9 mouse cellular contexts compared by ENCODE assay signal in the genomic region with DNA sequence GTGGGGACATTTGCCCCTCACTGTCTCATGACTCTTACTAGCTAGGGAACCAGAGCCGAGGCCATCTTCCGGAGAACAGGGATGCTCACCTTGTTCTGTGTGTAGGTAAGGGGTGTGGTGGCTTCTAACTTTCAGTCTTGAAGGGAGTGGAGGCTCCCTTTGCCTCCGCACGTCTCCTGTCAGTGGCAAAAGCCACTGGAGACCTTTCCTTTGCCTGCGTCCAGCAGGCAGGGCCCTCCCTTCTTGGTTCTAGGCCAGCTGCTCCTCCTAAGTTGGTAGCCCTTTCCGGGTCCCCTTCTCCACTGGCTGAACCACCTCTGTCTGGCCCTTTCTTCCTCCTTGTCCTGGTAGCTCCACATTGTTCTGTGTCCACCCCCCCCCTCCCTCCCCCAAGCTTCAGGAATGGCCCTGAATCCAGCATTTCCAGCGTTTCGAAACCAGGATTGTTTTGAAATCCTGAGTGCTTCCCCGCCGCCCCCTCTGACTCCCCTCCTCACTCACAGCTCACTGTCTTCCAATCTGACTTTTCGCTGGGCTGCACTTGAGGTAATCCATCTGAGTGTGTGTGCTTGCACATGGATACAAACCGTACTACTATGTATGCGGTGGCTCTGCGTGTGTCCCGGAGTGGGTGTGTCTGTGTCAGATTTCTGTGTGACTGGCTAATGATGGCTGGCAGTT. TPM values are rescaled to one million over a fixed set of nuclear protein-coding genes. Genes with fewer than 3 reads are reported as not detected.
A peak's percentile ranks its signal among the peaks of the same experiment; 100 is the strongest.
DNase-seq lines count a peak whose midpoint lies in the region; ATAC-seq lines count a peak whose summit lies in the region.
"Had no signal": no experiment of that assay in that cellular context is flagged by ENCODE, and none has a peak within 500 bp of the region (broad histone marks: within the 10 kb centered on the region; RNA-seq: fewer than 3 reads in every experiment).

No protein-coding gene starts in this region.

- peak overlapping the region; percentile 64 for H3K4me3 ChIP-seq in brown adipose tissue, adult 24 weeks (ENCODE audit: insufficient read depth, low read depth, low read length)
- H3K4me3 ChIP-seq in lung, embryonic 15.5 days: peak overlapping the region; percentile 96

- peak; percentile 98 for DNase-seq in heart, adult 11 months
- no peak for DNase-seq in heart, adult 8-10 months (ENCODE audit: low spot score)
- peak; percentile 61 to 72 for DNase-seq in heart, adult 9 months (ENCODE audit: low spot score in 2 of 2)
- DNase-seq in kidney, adult 9 months: peak; percentile 73
- DNase-seq in urinary bladder, postnatal 36 days (ENCODE audit: low spot score in 2 of 2): peak; percentile 35 to 67
- DNase-seq in frontal cortex, postnatal 36 days (ENCODE audit: low spot score in 2 of 2): no peak

- peak overlapping the region; percentile 96 for H3K27ac ChIP-seq in brown adipose tissue, adult 24 weeks (replicated peaks; ENCODE audit: low read depth, low read length)
- H3K27ac ChIP-seq in lung, embryonic 15.5 days: peak overlapping the region; percentile 95

- H3K4me2 ChIP-seq in lung, embryonic 15.5 days: peak overlapping the region; percentile 81

- ATAC-seq in lung, embryonic 15.5 days (ENCODE audit: borderline replicate concordance, extremely low read depth, low FRiP score, low TSS enrichment): peak; percentile 4; the same call in 1 of the 2 replicates

- H3K27me3 ChIP-seq in lung, embryonic 15.5 days: no peaks in the 10 kb centered on the region

- peak overlapping the region; percentile 99 for H3K9ac ChIP-seq in lung, embryonic 15.5 days

- H3K36me3 ChIP-seq in lung, embryonic 15.5 days: 0 out of 2 replicates have a peak, but pooled peaks cover 4% of the 10 kb centered on the region

- no peaks in the 10 kb centered on the region for H3K9me3 ChIP-seq in lung, embryonic 15.5 days

- H3K4me1 ChIP-seq in brown adipose tissue, adult 24 weeks (ENCODE audit: control insufficient read depth, insufficient read depth, insufficient read length, low read length): peaks cover 34% of the 10 kb centered on the region
- H3K4me1 ChIP-seq in lung, embryonic 15.5 days: peaks cover 83% of the 10 kb centered on the region

- WGBS in lung, embryonic 15.5 days: 4% methylated on average over 15 of the region's 15 CpGs

RNA-seq across cellular contexts. Expression of a gene that starts 4.3 kb away (rescaled TPM):
- 10 to 100 TPM; 51.6 to 56.9 (median 53.9) TPM for total RNA-seq in heart, adult 8-10 months (2022)
- 19.2 and 24.4 TPM in 2 replicates for polyA plus RNA-seq in brown adipose tissue, adult 24 weeks (2012; ENCODE audit: insufficient read depth, insufficient read length, missing spikeins)
- 17.1 and 17.3 TPM in 2 replicates for polyA plus RNA-seq in lung, embryonic 15.5 days (2015; fragmentation: Nextera tagmentation; extraction: Ambion mirVana)

RNA-seq across cellular contexts. Expression of a gene that starts 32.1 kb away (rescaled TPM):
- total RNA-seq in heart, adult 8-10 months (2022): under 1 TPM in 2 of 4 experiments, not detected in 2; 0.26 to 0.28 TPM
- polyA plus RNA-seq in brown adipose tissue, adult 24 weeks (2012; ENCODE audit: insufficient read depth, insufficient read length, missing spikeins): not detected in 2 replicates
- polyA plus RNA-seq in lung, embryonic 15.5 days (2015; fragmentation: Nextera tagmentation; extraction: Ambion mirVana): 1.3 and 1.5 TPM in 2 replicates
- total RNA-seq: common myeloid progenitor, adult 5-6 weeks had no signal

RNA-seq across cellular contexts. Expression of a gene that starts 45.9 kb away (rescaled TPM):
- total RNA-seq in heart, adult 8-10 months (2022): not detected
- polyA plus RNA-seq in brown adipose tissue, adult 24 weeks (2012; ENCODE audit: insufficient read depth, insufficient read length, missing spikeins): not detected in 2 replicates
- polyA plus RNA-seq in lung, embryonic 15.5 days (2015; fragmentation: Nextera tagmentation; extraction: Ambion mirVana): not detected in 2 replicates
- total RNA-seq: common myeloid progenitor, adult 5-6 weeks had no signal

Comparison
In these comparisons a context has a peak if more than half of its experiments do, and no peak if none do; other contexts are left out.
1. DNase-seq: peak in heart, adult 11 months (single experiment), heart, adult 9 months (2 of 2), kidney, adult 9 months (single experiment) and urinary bladder, postnatal 36 days (2 of 2); none in heart, adult 8-10 months (single experiment) and frontal cortex, postnatal 36 days (0 of 2).